Mouse (Mus musculus): ENCODE data around the gene Polr2c.

DNA sequence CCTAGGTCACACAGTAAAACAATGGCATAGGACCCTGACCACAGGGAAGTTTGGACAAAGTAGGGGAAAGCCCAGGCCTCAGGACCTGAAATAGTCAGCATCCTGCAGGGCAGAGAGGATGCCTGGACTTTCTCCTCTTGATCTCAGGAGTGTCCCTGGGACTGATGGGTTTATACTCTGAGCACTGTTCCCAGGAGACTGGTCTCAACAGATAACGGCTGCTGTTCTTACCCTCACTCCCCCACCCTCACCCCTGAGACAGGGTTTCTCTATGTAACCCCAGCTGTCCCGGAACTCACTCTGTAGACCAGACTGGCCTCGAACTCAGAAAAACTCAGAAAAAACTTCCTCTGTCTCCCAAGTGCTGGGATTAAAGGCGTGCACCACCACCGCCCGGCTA lies 48.9 kb upstream of the Polr2c start:
- TF ChIP-seq CTCF (IDR thresholded peaks at IDR 0.05; ENCODE audit: borderline replicate concordance, insufficient read depth, low read depth, low read length) = no peak
- no peak for TF ChIP-seq POLR2A (IDR thresholded peaks at IDR 0.05; ENCODE audit: borderline replicate concordance, insufficient read depth, low read length)
